Mouse (Mus musculus) gastrocnemius, postnatal 36 days (tissue): ENCODE measurements around the gene Dhrs2. TPM values are rescaled to one million over a fixed set of nuclear protein-coding genes. Genes with fewer than 3 reads are reported as not detected.

ENCODE experiments used
- DNase-seq, 2 experiments: peaks; one replicate each; pipeline ENCODE4 v3.0.0; 2022
- intact Hi-C: fragments of 180-260 bp; cut with DNase I; formaldehyde crosslinking; loops from one replicate; pipeline ENCODE4 v1.15.1; 2025
- total RNA-seq, 2 experiments: library from RNA; stranded (reverse); gene quantifications; 2 replicates each; pipeline ENCODE4 v1.2.3; 2021

The Dhrs2 gene
- total RNA-seq, 2 experiments from 2014 or later, result not detected

GRCm38 (mm10) chr14:55242664-55243063 lies 20.9 kb downstream of the Dhrs2 start:
- intact Hi-C loops, result no loop called here
- no peak for DNase-seq

- intact Hi-C loops, result no loop called here
- no peak for DNase-seq
Observed at GRCm38 (mm10) chr14:55247181-55247580, 25.4 kb downstream of the Dhrs2 start.

DNA sequence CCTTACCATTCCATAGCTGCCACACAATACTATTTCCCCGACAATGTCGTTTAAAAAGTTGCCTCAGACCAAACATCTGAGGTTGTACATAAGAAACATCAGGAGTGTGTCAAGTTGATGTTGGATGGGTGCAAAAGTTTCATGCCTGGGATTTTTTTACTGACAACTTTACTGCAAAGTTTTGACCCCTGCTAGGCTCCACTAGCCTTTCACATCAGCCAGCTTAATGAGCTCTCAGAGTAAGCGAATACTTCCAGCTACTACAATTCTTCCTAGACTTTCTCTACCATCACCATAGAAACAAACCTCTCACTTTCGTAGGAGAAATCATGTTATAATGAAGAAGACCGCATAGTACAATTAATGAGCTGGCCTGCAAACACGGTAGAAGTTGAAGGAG lies 26.5 kb downstream of the Dhrs2 start:
- intact Hi-C loops, result no loop called here
- DNase-seq, result no peak

DNA sequence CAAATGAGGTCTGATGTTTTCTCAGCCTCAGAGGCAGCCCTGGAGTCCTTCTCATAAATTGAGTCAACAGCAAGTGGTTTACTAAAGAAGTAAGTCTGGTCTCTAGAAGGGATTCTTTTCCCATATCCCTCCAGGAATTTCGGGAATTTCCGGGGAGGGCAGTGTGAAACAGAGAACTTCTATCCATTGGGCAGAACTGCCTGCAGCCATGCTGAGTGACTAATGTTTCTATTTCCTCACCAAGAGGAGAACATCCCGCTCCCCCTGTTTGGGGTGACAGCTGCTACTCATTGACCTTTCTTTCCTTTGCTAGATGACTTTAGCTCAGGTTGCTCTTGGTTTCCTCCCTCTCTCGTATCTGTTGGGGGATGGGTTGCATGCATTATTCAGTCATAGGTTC lies 31.8 kb downstream of the Dhrs2 start:
- no peak for DNase-seq
- intact Hi-C loops, result no loop called here

- intact Hi-C loops, result no loop called here
- no peak for DNase-seq
Observed at GRCm38 (mm10) chr14:55255443-55255842, 33.6 kb downstream of the Dhrs2 start.

DNA sequence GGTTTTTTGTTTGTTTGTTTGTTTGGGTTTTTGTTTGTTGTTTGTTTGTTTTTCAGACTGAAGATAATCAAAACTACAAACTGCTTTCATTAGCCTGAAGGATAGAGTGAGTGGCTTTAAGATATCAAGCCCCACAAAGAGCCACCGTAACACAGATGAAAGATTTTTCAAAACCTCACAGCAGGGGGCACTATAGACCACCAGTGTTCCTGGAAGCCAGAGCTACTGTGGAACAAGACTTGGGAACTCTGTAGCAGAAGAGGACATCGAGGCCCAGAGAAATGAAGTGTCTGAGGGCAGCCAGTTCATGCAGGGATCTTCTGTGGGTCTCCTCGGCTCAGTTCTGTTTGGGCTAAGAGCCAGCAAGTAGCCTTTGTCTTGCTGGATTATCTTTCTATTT lies 49.4 kb downstream of the Dhrs2 start:
- DNase-seq, result no peak
- intact Hi-C loops, result loop anchor here (2.0 kb wide), 1 partner anchor 168 kb away; no protein-coding TSS in a partner anchor

- intact Hi-C loops, result no loop called here
- DNase-seq, result no peak
Observed at GRCm38 (mm10) chr14:55273023-55273422, 51.2 kb downstream of the Dhrs2 start.

DNA sequence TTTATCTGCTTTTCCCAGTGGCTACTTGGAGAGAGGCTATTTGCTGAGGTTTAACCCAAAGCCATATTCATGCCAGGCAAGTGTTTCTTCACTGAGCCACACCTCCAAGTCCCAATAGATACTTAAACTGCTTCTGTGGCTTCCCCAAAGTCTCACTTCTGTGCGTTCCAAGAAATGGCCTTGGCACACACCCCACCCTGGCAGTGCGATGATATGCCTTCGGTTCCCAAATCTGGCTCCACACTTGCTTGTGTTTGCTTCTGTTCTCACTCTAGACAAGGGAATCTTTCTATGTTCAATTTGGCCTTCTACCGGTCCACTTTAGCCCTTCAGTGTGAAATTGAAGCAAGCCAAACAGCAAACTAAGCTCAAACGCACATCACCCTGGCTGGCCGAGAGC lies 53.0 kb downstream of the Dhrs2 start:
- DNase-seq, result no peak
- intact Hi-C loops, result no loop called here

DNA sequence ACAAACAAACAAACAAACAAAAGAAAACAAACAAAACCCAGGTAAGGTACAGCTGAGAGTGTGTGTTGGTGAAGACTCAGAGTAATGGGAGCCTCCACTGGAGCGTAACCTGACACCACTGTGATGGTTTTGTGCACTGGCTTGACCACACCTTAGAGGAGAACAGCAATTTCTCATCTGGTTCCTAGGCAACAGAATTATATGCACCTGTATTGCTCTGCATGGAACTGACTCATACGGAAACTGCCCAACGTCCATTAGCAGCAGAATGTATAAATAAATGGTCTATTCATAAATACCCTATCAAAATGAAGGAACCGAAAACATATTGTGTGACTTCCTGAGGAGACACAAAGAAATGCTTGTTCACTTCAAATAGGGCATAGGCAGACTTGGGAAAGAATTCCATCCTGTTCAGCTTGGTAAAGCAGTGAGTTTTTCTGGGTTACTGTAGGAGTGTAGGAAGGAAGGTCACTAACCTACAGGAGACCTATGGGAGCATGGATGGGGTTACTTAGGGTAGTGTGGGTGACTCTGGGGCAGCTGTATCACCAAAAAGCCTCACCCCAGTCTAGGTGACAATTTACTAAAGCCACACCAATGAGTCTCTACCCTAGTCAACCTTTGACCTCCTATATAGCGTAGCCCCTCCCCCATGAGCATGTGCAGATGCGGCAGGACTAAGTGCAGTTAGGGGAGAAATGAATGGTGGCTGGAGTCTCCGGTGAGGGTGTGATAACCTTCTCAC lies 57.7 kb downstream of the Dhrs2 start:
- intact Hi-C loops, result no loop called here
- DNase-seq, result no peak

Other genes starting within 250 kb of the Dhrs2 start
- gene Gm17428, start 245.1 kb upstream of the Dhrs2 start, total RNA-seq, result not detected
- gene Myh7, start 227.4 kb upstream of the Dhrs2 start, total RNA-seq, result 1,000 to 10,000 TPM in 1 of 2 experiments, 100 to 1,000 TPM in 1; 194 to 1,204 TPM
- gene Ngdn, start 206.6 kb upstream of the Dhrs2 start, total RNA-seq, result 10 to 100 TPM; 13.9 to 18.1 TPM
- gene Zfhx2, start 129.7 kb upstream of the Dhrs2 start, total RNA-seq, result 1 to 10 TPM; 3.5 to 3.7 TPM
- 10 to 100 TPM; 10.1 to 13.6 TPM for gene Thtpa, start 127.2 kb upstream of the Dhrs2 start, total RNA-seq
- gene Ap1g2, start 115.4 kb upstream of the Dhrs2 start, total RNA-seq, result 1 to 10 TPM; 4.0 to 5.1 TPM
- gene Jph4, start 105.1 kb upstream of the Dhrs2 start, total RNA-seq, result under 1 TPM; 0.17 to 0.23 TPM